Mouse (Mus musculus) common myeloid progenitor, adult 5-6 weeks (primary cell): ENCODE measurements around the gene Plekha6. TPM values are rescaled to one million over a fixed set of nuclear protein-coding genes. Genes with fewer than 3 reads are reported as not detected.
A peak's percentile ranks its signal among the peaks of the same experiment; 100 is the strongest.

Experiments used
- ATAC-seq: replicated peaks from 2 replicates; pipeline ENCODE4 v1.8.0; 2016; ENCODE audit warnings: low read depth, mild to moderate bottlenecking, moderate TSS enrichment, inconsistent platforms; ENCODE audit not compliant: poor library complexity, severe bottlenecking
- total RNA-seq: library from RNA; stranded (forward); fragments of 200-1000, 187-1606 nt; gene quantifications from 2 replicates; pipeline ENCODE4 v1.2.3, GENCODE M21; 2017

Gene Plekha6
- total RNA-seq, 1 experiment from 2014 or later, result 2.3 TPM

DNA sequence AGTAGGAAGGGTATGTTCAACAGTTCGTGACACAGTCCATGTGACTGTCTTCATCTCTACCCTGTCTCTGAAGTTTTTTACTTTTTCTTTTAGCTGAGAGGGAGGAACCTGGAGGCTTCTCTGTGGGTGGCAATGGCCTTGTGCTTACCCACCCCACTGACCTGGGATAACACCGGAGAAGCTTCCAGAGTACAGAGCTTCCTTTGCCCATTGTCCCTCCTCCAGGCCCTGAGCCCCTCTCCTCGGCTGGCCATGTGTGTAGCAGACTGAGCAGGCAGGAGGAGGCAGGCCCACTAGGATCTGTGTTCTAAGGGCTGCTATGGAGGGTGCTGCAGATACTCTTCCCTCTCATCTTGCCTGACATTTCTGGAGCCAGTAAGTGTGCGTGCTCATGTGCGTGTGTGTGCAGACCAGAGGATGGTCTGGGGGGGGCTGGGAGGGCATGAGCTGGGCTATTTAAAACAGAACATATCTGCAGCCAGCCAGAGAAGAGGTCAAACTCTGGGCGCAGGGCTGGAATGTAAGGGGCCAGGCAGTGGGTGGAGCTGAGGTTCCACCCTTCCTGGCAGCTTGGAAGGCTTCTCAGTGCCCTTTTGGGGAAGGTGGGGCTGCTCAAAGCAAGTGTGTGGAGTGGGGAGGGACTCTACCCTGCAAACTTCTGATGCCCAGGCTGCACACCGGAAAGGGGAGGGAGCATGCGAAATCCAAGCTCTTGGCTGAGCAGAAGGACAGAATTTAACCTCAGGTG lies 72.9 kb downstream of the Plekha6 start:
- peak; percentile 85 for ATAC-seq

- ATAC-seq, result peak; percentile 92
Measured at GRCm38 (mm10) chr1:133237670-133238069, 73.7 kb downstream of the Plekha6 start.

- ATAC-seq, result no peak
Measured at GRCm38 (mm10) chr1:133239121-133239812, 75.3 kb downstream of the Plekha6 start.

DNA sequence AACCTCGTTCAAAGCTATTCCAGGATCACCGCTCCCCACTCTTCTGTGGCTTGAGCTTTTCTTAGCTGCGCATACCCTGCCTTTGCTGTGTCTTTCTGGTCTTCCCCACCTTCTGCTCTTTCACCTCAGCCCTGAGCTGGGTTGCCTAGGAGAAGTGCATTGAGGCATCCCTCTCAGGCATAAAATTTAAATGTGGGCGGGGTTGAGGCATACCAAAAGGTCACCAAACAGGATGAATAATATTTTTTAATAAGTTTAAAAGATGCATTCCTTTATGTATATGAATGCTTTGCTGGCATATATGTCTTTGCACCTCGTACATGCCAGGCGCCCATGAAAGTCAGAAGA lies 75.8 kb downstream of the Plekha6 start:
- ATAC-seq, result no peak

GRCm38 (mm10) chr1:133240881-133241280 lies 76.9 kb downstream of the Plekha6 start:
- ATAC-seq, result no peak

DNA sequence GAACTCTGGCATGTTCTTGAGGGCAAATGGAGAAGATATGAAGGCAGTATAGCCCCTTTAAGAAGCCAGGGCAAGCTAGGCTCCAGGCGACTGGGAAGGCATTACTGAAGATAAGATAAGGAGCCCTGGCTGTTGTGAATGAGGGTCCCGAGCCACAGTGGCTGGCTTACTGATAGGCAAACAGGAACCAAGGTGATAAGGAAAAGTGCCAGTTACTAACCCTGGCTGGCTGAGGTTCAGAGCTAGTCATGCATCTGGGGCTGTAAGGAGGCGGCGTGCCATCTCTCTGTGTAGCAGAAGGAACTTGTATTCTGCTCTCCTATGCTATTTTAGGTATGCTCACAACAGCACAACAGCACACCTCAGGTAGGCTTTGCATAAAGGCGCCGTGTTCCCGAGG lies 80.7 kb downstream of the Plekha6 start:
- ATAC-seq, result peak; percentile 86

GRCm38 (mm10) chr1:133245690-133246619 lies 81.9 kb downstream of the Plekha6 start:
- peak; percentile 53; the same call in 1 of the 2 replicates for ATAC-seq

DNA sequence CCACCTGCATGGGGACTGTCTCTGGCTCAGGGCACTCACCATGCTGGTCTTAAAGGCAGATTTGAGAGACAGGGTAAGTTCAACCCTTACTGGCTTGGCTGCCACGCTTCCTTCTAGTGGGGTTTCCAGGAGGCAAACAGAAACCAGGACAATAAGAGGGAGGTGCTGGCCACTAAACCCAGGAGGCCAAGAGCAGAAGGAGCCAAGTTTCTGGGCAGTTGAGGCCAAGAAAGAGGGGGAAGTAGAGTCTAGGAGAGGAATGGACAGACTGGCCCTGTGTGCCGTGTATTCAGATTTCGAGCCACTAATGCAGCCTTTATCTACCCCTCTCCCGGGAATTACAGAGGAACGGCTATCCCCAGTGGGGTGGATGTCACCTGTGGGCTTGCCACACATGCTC lies 83.2 kb downstream of the Plekha6 start:
- ATAC-seq, result no peak

GRCm38 (mm10) chr1:133250761-133251160 lies 86.8 kb downstream of the Plekha6 start:
- no peak for ATAC-seq

DNA sequence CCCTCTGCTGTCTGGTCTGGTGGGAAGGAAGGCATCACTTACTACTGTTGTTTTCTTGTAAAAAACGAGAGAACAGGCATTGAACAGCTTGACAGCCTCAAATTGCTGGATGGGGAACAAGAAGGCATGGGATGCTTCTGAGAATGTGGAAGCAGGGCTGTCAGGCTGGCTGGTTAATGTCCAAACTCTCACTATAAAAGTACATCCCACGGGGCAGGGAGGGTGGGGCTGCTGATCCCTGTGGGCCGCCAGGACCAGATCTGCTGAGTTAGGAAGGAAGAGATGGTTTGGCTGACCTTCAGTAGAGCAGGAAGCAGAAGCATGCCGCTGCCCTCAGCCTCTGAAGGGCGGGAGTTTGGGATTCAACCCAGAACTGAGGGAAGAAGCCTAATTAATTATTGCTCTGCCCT lies 87.6 kb downstream of the Plekha6 start:
- no peak for ATAC-seq

DNA sequence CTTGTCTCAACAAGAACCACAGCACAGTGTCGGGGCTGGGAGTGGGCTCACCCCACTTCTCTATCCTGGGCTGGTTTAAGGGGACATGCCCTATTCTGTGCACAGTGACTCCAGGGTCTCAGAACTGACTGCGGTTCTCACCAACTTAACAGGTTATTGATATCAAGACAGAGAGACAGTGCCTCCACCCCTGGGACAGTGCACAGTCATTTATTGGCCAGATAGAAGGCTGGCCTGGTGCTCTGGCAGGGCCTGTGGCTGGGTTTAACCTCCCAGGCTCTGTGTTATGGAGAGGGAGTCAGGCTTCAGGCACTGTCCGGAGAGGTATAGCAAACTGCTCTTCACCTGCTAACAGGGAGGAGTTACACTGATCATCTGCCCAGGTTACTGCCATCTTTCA lies 88.2 kb downstream of the Plekha6 start:
- no peak for ATAC-seq

DNA sequence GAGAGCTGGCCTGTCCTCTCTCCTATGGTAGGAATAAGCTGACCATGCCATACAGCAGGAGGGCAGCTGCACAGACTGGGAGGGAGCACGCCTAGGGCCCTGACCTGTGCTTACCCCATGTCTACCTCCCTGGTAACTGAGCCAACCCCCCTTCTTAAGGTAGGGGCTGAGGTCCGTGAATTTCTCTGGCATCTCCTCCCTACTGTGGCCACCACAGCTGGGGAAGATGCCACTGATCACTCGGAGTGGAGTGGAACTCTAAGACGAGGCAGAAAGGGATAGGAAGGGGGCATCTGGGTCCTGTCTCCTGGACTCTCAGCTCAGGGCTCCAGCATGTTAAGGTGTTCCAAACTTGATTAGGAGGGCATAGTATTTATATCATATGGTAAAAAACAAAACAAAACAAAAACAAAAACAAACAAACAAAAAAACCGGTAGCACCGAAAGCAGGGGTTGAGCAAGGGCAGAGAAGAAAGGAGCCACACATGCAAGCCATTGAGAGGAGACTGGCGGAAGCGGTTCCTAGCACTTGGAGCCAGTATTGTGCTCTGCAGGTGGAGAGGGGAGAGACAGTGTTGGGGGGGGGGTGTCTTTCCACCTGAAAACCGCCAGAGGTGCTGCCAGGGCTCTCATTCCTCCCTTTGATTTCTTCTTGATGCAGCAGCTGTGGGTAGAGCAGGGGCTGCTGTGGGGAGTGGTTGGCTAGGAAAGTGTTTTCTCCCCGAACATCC lies 89.0 kb downstream of the Plekha6 start:
- ATAC-seq, result no peak

- ATAC-seq, result no peak
Measured at GRCm38 (mm10) chr1:133253532-133253866, 89.5 kb downstream of the Plekha6 start.

DNA sequence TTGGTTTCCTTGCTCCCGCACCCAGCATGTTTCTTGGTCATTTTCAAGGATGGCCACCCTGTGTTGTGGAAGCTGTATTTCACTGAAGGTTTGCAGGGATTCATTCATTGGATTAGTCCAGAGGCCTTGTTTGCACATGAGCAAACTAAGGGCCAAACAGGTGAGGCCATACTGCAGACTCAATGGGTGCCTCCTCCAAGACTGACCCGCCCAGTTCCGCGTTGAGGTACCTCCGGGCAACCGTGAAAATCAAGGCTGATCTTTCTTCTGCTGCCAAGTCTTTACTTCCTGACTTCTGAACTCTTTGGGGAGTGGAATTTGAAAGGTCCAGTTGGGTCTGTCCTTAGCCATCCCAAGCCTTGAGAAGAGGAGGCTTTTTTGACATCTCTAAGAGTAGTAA lies 90.2 kb downstream of the Plekha6 start:
- ATAC-seq, result no peak

DNA sequence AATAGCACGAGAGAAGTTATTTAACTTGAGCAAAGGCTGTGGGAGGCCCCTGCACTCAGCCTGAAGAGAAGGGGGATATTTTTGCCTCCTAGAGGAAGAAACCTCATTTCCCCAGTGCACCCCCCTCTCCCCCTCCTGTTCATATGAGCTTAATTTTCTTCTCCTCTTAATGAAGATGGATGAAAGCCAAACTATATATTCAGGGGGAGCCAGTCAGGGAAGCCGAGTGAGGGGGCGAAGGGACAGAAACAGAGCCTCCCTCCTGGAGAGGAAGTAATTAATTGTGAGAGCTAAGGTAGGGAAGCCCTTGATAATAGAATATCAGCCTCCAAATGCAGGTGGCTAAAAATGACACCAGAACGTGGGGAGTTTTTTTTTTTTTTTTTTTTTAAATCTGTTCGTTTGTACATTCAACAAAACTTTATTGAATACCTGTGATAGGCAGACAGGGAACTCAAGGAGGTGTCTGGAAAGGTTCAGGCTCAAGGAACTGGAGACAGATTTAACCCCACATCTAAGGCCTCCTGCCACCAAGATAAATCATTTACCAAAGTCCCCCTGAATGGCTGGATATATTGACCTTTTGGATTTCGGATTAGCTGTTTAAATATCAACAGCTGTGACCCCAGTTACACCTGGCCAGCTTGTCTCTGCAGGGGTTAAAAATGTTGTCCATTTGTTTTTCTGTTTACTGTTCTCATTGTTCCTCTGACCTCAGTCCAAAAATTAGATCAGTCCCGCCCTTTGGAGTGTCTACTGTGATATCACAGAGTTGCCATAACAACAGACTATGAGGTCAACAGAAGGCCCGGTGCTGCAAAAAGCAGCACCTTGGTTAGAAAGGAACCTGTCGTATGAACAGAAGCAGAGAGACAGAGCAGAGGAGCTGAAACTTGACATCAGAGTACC lies 91.1 kb downstream of the Plekha6 start:
- ATAC-seq, result no peak

- ATAC-seq, result no peak
Measured at GRCm38 (mm10) chr1:133255776-133256175, 91.8 kb downstream of the Plekha6 start.

DNA sequence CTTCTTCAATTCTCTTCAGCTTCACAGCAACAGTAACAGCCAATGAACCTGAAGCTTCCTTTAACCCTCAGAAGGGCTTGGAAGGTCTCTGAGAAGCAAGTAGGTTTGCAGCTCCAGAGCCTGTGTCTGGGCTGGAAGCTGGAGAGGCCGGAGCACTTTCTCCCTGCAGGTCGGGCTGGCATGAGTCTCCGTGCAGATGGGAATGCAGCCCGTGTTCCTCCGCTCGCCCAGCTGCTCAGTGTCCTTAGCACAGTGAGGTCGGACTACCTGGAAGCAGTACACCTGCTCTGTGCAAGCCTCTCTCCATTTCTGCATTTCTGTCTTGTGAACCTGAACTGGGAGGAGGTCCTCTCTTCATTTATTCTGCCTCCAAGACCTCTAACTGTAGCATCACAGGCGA lies 92.3 kb downstream of the Plekha6 start:
- ATAC-seq, result no peak

DNA sequence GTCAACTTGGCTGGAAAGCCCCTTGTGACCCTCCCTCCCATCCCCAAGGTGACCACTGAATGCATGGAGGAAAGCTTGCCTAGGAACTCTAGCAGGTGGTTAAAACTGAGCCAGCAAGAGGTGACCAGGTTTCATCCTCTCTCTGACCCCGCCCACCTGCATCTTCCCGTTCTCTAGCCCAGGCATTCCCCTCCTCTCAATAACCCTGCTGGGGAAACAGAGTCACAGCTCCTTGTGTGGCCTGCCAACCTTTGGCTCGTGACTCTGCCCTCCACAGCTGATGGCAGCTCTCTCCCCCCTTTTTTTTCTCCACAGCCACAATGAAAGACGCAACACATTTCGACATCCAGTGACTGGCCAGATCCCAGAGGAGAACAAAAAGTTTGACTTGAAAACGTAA lies 94.7 kb downstream of the Plekha6 start:
- ATAC-seq, result no peak

- ATAC-seq, result no peak
Measured at GRCm38 (mm10) chr1:133262628-133263027, 98.6 kb downstream of the Plekha6 start.
